ENCODE assay signal across 9 mouse cellular contexts in genomic region chr5:98180888-98181635, GRCm38 (mm10). TPM values are rescaled to one million over a fixed set of nuclear protein-coding genes. Genes with fewer than 3 reads are reported as not detected.
DNase-seq lines count a peak whose midpoint lies in the region; ATAC-seq lines count a peak whose summit lies in the region.
"Had no signal": no experiment of that assay in that cellular context is flagged by ENCODE, and none has a peak within 500 bp of the region (broad histone marks: within the 10 kb centered on the region; RNA-seq: fewer than 3 reads in every experiment).

No protein-coding gene starts in this region.

- under 1% methylated on average over 27 of the region's 27 CpGs for WGBS in hindbrain, embryonic 14.5 days

- H3K4me1 ChIP-seq in hindbrain, embryonic 14.5 days (replicated peaks; ENCODE audit: control insufficient read depth, insufficient read depth, low read length): peaks cover 22% of the 10 kb centered on the region

- H3K9ac ChIP-seq in hindbrain, embryonic 14.5 days: peak overlapping the region; percentile 46
- H3K9ac ChIP-seq: liver, embryonic 13.5 days had no signal

- H3K36me3 ChIP-seq in hindbrain, embryonic 14.5 days (replicated peaks; ENCODE audit: control insufficient read depth, insufficient read depth): no peaks in the 10 kb centered on the region
- H3K36me3 ChIP-seq: liver, embryonic 13.5 days had no signal

- DNase-seq in gastrocnemius, postnatal 14 days: peak; percentile 12
- no peak for DNase-seq in gastrocnemius, postnatal 36 days
- peak; percentile 32 to 40 for DNase-seq in B cell, adult 2 months
- DNase-seq in embryo, embryonic 11 days: peak; percentile 72
- DNase-seq in hindbrain, embryonic 14.5 days (ENCODE audit: low spot score): peak; percentile 45
- peak; percentile 73 for DNase-seq in neural tube, embryonic 10.5 days (ENCODE audit: extremely low spot score, low spot score)
- DNase-seq in thymus, postnatal 10 days (ENCODE audit: low spot score in 2 of 2): no peak
- DNase-seq: liver, embryonic 13.5 days had no signal

- ATAC-seq in hindbrain, embryonic 14.5 days (ENCODE audit: low FRiP score): peak; percentile 43
- ATAC-seq in activated CD4-positive, CD25-positive, alpha-beta regulatory T cell, adult 4 months: no peak

- no peaks in the 10 kb centered on the region for H3K9me3 ChIP-seq in hindbrain, embryonic 14.5 days (ENCODE audit: control insufficient read depth, low read length)
- H3K9me3 ChIP-seq: liver, embryonic 13.5 days had no signal

- peaks cover 71% of the 10 kb centered on the region for H3K27me3 ChIP-seq in hindbrain, embryonic 14.5 days (ENCODE audit: control insufficient read depth, insufficient read depth, low read length)

- H3K4me2 ChIP-seq in hindbrain, embryonic 14.5 days (replicated peaks): peak overlapping the region; percentile 86
- H3K4me2 ChIP-seq: liver, embryonic 13.5 days had no signal

- peak overlapping the region; percentile 75 for H3K27ac ChIP-seq in hindbrain, embryonic 14.5 days
- H3K27ac ChIP-seq: liver, embryonic 13.5 days had no signal

- peak overlapping the region; percentile 55 for H3K4me3 ChIP-seq in hindbrain, embryonic 14.5 days (replicated peaks; ENCODE audit: low read length)
- H3K4me3 ChIP-seq: liver, embryonic 13.5 days had no signal

- intact Hi-C loops in gastrocnemius, postnatal 14 days (cut with DNase I; ENCODE audit: low total_unique reads): no loop called here
- intact Hi-C loops in gastrocnemius, postnatal 36 days (cut with DNase I): loop anchor here (5.0 kb wide), 1 partner anchor 1054 kb away; no protein-coding TSS in a partner anchor

RNA-seq across cellular contexts. Expression of gene Prdm8, which starts 14.1 kb away (rescaled TPM):
- 1 to 10 TPM in 1 of 2 experiments, under 1 TPM in 1; 0.80 to 1.1 TPM for total RNA-seq in gastrocnemius, postnatal 14 days (2021)
- total RNA-seq in gastrocnemius, postnatal 36 days (2021): under 1 TPM; 0.72 to 0.92 TPM
- 4.9 and 5.3 TPM in 2 replicates for polyA plus RNA-seq in hindbrain, embryonic 14.5 days (2014; fragmentation: Nextera tagmentation; extraction: Ambion mirVana)
- not detected for polyA plus RNA-seq in activated CD4-positive, CD25-positive, alpha-beta regulatory T cell, adult 4 months (2017; shearing (Covaris generic))
- polyA plus RNA-seq: liver, embryonic 13.5 days had no signal

Comparison
In these comparisons a context has a peak if more than half of its experiments do, and no peak if none do; other contexts are left out.
1. DNase-seq: peak in gastrocnemius, postnatal 14 days (single experiment), B cell, adult 2 months (2 of 2), embryo, embryonic 11 days (single experiment), hindbrain, embryonic 14.5 days (single experiment) and neural tube, embryonic 10.5 days (single experiment); none in gastrocnemius, postnatal 36 days (0 of 2) and thymus, postnatal 10 days (0 of 2).